Mouse (Mus musculus): Measurements from ENCODE around the gene Tex36. TPM values are rescaled to one million over a fixed set of nuclear protein-coding genes. Genes with fewer than 3 reads are reported as not detected.
A peak's percentile ranks its signal among the peaks of the same experiment; 100 is the strongest.

The Tex36 gene
- polyA plus RNA-seq, 1 experiment from 2014 or later, result not detected

- Histone ChIP-seq H3K9me3 (replicated peaks; ENCODE audit: control insufficient read depth, low read length) (no peaks in the 10 kb centered on the region), H3K9ac (ENCODE audit: low read length) (no peak overlapping the region), H3K4me1 (ENCODE audit: control insufficient read depth, insufficient read depth, low read length) (no peaks in the 10 kb centered on the region), H3K27me3 (replicated peaks; ENCODE audit: control insufficient read depth, insufficient read depth, low read length) (no peaks in the 10 kb centered on the region), H3K27ac (ENCODE audit: low read depth, low read length) (no peak overlapping the region), H3K4me3 (ENCODE audit: low read depth, low read length) (no peak overlapping the region), H3K36me3 (ENCODE audit: control insufficient read depth, insufficient read depth, low read length) (no peaks in the 10 kb centered on the region), H3K4me2 (ENCODE audit: low read length) (no peak overlapping the region)
- no peak for ATAC-seq
- DNase-seq (ENCODE audit: low spot score), result no peak
- WGBS, result 87% methylated on average over 4 of the region's 4 CpGs
Measured at GRCm38 (mm10) chr7:133548434-133548833, 53.5 kb downstream of the Tex36 start.

- ATAC-seq (no peak), DNase-seq (ENCODE audit: low spot score) (no peak)
- no peak overlapping the region for H3K27ac ChIP-seq (ENCODE audit: low read depth, low read length)
- no peaks in the 10 kb centered on the region for H3K4me1 ChIP-seq (ENCODE audit: control insufficient read depth, insufficient read depth, low read length)
- WGBS, result 82% methylated on average over 3 of the region's 3 CpGs
- no peaks in the 10 kb centered on the region for H3K27me3 ChIP-seq (replicated peaks; ENCODE audit: control insufficient read depth, insufficient read depth, low read length)
- no peak overlapping the region for H3K4me3 ChIP-seq (ENCODE audit: low read depth, low read length)
- H3K36me3 ChIP-seq (ENCODE audit: control insufficient read depth, insufficient read depth, low read length), result no peaks in the 10 kb centered on the region
- H3K9me3 ChIP-seq (replicated peaks; ENCODE audit: control insufficient read depth, low read length), result no peaks in the 10 kb centered on the region
- no peak overlapping the region for H3K9ac ChIP-seq (ENCODE audit: low read length)
- H3K4me2 ChIP-seq (ENCODE audit: low read length), result no peak overlapping the region
Measured at GRCm38 (mm10) chr7:133545631-133546030, 56.3 kb downstream of the Tex36 start.

- Histone ChIP-seq H3K9me3 (replicated peaks; ENCODE audit: control insufficient read depth, low read length) (no peaks in the 10 kb centered on the region), H3K4me2 (ENCODE audit: low read length) (no peak overlapping the region), H3K27me3 (replicated peaks; ENCODE audit: control insufficient read depth, insufficient read depth, low read length) (no peaks in the 10 kb centered on the region), H3K27ac (ENCODE audit: low read depth, low read length) (no peak overlapping the region), H3K4me3 (ENCODE audit: low read depth, low read length) (no peak overlapping the region), H3K36me3 (ENCODE audit: control insufficient read depth, insufficient read depth, low read length) (no peaks in the 10 kb centered on the region), H3K4me1 (ENCODE audit: control insufficient read depth, insufficient read depth, low read length) (no peaks in the 10 kb centered on the region), H3K9ac (ENCODE audit: low read length) (no peak overlapping the region)
- WGBS, result 61% methylated on average over 2 of the region's 2 CpGs
- ATAC-seq, result no peak
- DNase-seq (ENCODE audit: low spot score), result no peak
Measured at GRCm38 (mm10) chr7:133544966-133545365, 57.0 kb downstream of the Tex36 start.

GRCm38 (mm10) chr7:133543131-133543530 lies 58.8 kb downstream of the Tex36 start:
- ATAC-seq, result no peak
- Histone ChIP-seq H3K9me3 (replicated peaks; ENCODE audit: control insufficient read depth, low read length) (no peaks in the 10 kb centered on the region), H3K4me2 (ENCODE audit: low read length) (no peak overlapping the region), H3K36me3 (ENCODE audit: control insufficient read depth, insufficient read depth, low read length) (no peaks in the 10 kb centered on the region), H3K9ac (ENCODE audit: low read length) (no peak overlapping the region), H3K27me3 (replicated peaks; ENCODE audit: control insufficient read depth, insufficient read depth, low read length) (no peaks in the 10 kb centered on the region), H3K27ac (ENCODE audit: low read depth, low read length) (no peak overlapping the region), H3K4me3 (ENCODE audit: low read depth, low read length) (no peak overlapping the region), H3K4me1 (ENCODE audit: control insufficient read depth, insufficient read depth, low read length) (no peaks in the 10 kb centered on the region)
- 88% methylated on average over 4 of the region's 4 CpGs for WGBS
- peak; percentile 11 for DNase-seq (ENCODE audit: low spot score)

GRCm38 (mm10) chr7:133537366-133537765 lies 64.6 kb downstream of the Tex36 start:
- WGBS, result 68% methylated on average over 4 of the region's 4 CpGs

More at GRCm38 (mm10) chr7:133537366-133537765, 64.6 kb downstream of the Tex36 start:
- Histone ChIP-seq H3K36me3 (ENCODE audit: control insufficient read depth, insufficient read depth, low read length) (no peaks in the 10 kb centered on the region), H3K4me3 (ENCODE audit: low read depth, low read length) (no peak overlapping the region), H3K9me3 (replicated peaks; ENCODE audit: control insufficient read depth, low read length) (no peaks in the 10 kb centered on the region), H3K27ac (ENCODE audit: low read depth, low read length) (no peak overlapping the region), H3K9ac (ENCODE audit: low read length) (no peak overlapping the region), H3K4me2 (ENCODE audit: low read length) (no peak overlapping the region), H3K4me1 (ENCODE audit: control insufficient read depth, insufficient read depth, low read length) (no peaks in the 10 kb centered on the region), H3K27me3 (replicated peaks; ENCODE audit: control insufficient read depth, insufficient read depth, low read length) (no peaks in the 10 kb centered on the region)
- peak; percentile 22 for DNase-seq (ENCODE audit: low spot score)
- ATAC-seq, result no peak

Other genes starting within 250 kb of the Tex36 start
- gene Edrf1, start 35.4 kb upstream of the Tex36 start, polyA plus RNA-seq (2014; fragmentation: Nextera tagmentation; extraction: Ambion mirVana), result 22.8 and 26.2 TPM in 2 replicates
- gene Mmp21, start 77.9 kb upstream of the Tex36 start, polyA plus RNA-seq (2014; fragmentation: Nextera tagmentation; extraction: Ambion mirVana), result not detected in 2 replicates
- 108 and 113 TPM in 2 replicates for gene Bccip, start 107.2 kb upstream of the Tex36 start, polyA plus RNA-seq (2014; fragmentation: Nextera tagmentation; extraction: Ambion mirVana)
- 62.6 TPM in 2 replicates for gene Uros, start 107.9 kb upstream of the Tex36 start, polyA plus RNA-seq (2014; fragmentation: Nextera tagmentation; extraction: Ambion mirVana)
- 4.2 and 4.5 TPM in 2 replicates for gene Fank1, start 174.7 kb upstream of the Tex36 start, polyA plus RNA-seq (2014; fragmentation: Nextera tagmentation; extraction: Ambion mirVana)
- 55.1 and 56.9 TPM in 2 replicates for gene Dhx32, start 180.6 kb upstream of the Tex36 start, polyA plus RNA-seq (2014; fragmentation: Nextera tagmentation; extraction: Ambion mirVana)